Mouse (Mus musculus) kidney, postnatal 0 days (tissue): Measurements from ENCODE around the gene Ubash3a. TPM values are rescaled to one million over a fixed set of nuclear protein-coding genes. Genes with fewer than 3 reads are reported as not detected.
A peak's percentile ranks its signal among the peaks of the same experiment; 100 is the strongest.

Source experiments
- ATAC-seq: fragments of 200-750 bp; cut with Nextera tagmentation; replicated peaks from 2 replicates; pipeline ENCODE4 v1.8.0; 2017; ENCODE audit warnings: low read depth, moderate number of reproducible peaks, moderate TSS enrichment, moderate library complexity; ENCODE audit not compliant: low FRiP score
- DNase-seq: peaks from one replicate; pipeline ENCODE4 v3.0.0-alpha.2; 2016; ENCODE audit warnings: low spot score
- H3K27ac ChIP-seq: fragments of 300-500 bp; sonication (generic); 2 replicates; pipeline ENCODE4 v1.5.1; 2014; ENCODE audit warnings: mild to moderate bottlenecking
- H3K27me3 ChIP-seq: fragments of 300-500 bp; sonication (generic); 2 replicates; pipeline ENCODE4 v1.6.1; 2014; ENCODE audit warnings: low read length, mixed read lengths; ENCODE audit not compliant: insufficient read depth
- H3K36me3 ChIP-seq: fragments of 300-500 bp; sonication (generic); 2 replicates; pipeline ENCODE4 v1.6.1; 2014; ENCODE audit warnings: low read length, mixed read lengths; ENCODE audit not compliant: insufficient read depth
- H3K4me1 ChIP-seq: fragments of 300-500 bp; sonication (generic); replicated peaks from 2 replicates; pipeline ENCODE4 v1.6.1; 2014; ENCODE audit warnings: antibody characterized with exemption, low read length, mixed read lengths; ENCODE audit not compliant: insufficient read depth
- H3K4me2 ChIP-seq: fragments of 300-500 bp; sonication (generic); 2 replicates; pipeline ENCODE4 v1.6.1; 2014; ENCODE audit warnings: mild to moderate bottlenecking, low read length, moderate library complexity, mixed read lengths
- H3K4me3 ChIP-seq: fragments of 300-500 bp; sonication (generic); replicated peaks from 2 replicates; pipeline ENCODE4 v1.5.1; 2014; ENCODE audit warnings: low read depth, low read length
- H3K9ac ChIP-seq: fragments of 300-500 bp; sonication (generic); 2 replicates; pipeline ENCODE4 v1.6.1; 2014; ENCODE audit warnings: low read depth, low read length
- H3K9me3 ChIP-seq: fragments of 300-500 bp; sonication (generic); replicated peaks from 2 replicates; pipeline ENCODE4 v1.6.1; 2016; ENCODE audit warnings: low read length, inconsistent platforms, mixed read lengths
- CTCF ChIP-seq: IDR thresholded peaks from 2 replicates; pipeline ENCODE4 v1.5.1; 2016; ENCODE audit warnings: antibody characterized with exemption, low read depth, mild to moderate bottlenecking, moderate library complexity
- WGBS: fragments of 180-500 bp; shearing (Covaris S2); extraction: QIAGEN DNeasy Blood & Tissue Kit; methylation state at CpG from one replicate; pipeline ENCODE4 v1.1.7; 2014; 5-methylcytosine and 5-hydroxymethylcytosine counted together
- polyA plus RNA-seq: library from polyadenylated mRNA; unstranded; fragments of >200 nt; fragmentation: Nextera tagmentation; extraction: Ambion mirVana; gene quantifications from 2 replicates; pipeline ENCODE4 v1.2.1, GENCODE M21; 2015

Ubash3a gene
- polyA plus RNA-seq, 1 experiment from 2014 or later = 0.14 TPM

GRCm38 (mm10) chr17:31273631-31274030 lies 66.0 kb downstream of the Ubash3a start:
- no peak for ATAC-seq
- Histone ChIP-seq H3K36me3 (no peaks in the 10 kb centered on the region), H3K9ac (no peak overlapping the region), H3K4me1 (0 out of 2 replicates have a peak, but pooled peaks cover 5% of the 10 kb centered on the region), H3K4me2 (no peak overlapping the region), H3K4me3 (no peak overlapping the region), H3K9me3 (no peaks in the 10 kb centered on the region), H3K27ac (no peak overlapping the region), H3K27me3 (no peaks in the 10 kb centered on the region)
- TF ChIP-seq CTCF = no peak
- no peak for DNase-seq
- 93% methylated on average over 8 of the region's 8 CpGs for WGBS

GRCm38 (mm10) chr17:31275181-31275580 lies 67.5 kb downstream of the Ubash3a start:
- Histone ChIP-seq H3K4me3 (no peak overlapping the region), H3K9me3 (no peaks in the 10 kb centered on the region), H3K4me1 (0 out of 2 replicates have a peak, but pooled peaks cover 5% of the 10 kb centered on the region), H3K36me3 (no peaks in the 10 kb centered on the region), H3K27me3 (no peaks in the 10 kb centered on the region), H3K27ac (no peak overlapping the region), H3K9ac (no peak overlapping the region), H3K4me2 (no peak overlapping the region)
- no peak for ATAC-seq
- 69% methylated on average over 6 of the region's 6 CpGs for WGBS
- no peak for TF ChIP-seq CTCF
- DNase-seq = no peak

DNA sequence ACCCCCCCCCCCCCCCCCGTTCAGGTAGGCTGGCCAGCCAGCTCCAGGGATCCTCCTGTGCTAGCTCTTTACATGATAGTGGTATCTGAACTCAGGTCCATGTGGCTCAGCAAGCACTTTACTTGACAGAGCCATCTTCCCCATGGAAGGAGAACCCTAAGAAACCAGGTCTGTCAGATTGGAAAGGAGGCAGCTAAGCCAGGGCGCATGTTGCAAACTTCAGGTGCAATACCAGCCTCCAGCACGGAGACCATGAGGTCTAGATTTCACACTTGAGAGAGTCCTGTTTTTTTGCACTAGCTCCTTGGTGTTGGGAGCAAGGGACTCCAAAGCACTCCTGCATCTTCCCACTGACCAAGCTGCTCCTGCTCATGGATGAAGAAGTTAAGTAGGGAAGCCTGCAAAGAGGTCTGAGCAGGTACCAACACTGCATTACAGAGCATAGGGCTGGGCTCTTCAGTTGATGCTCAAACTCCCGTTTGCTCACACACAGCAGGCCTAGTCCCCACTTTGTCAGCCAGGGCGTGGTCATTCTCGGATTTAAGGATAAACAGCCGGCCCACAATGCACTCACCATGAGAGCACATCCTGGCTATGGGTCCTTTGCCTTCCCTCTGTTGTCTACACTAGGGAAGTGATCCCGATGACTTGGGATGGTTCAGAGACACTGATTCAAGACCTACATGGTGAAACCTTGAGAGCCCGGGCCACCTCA lies 68.7 kb downstream of the Ubash3a start:
- no peaks in the 10 kb centered on the region for H3K27me3 ChIP-seq
- no peak overlapping the region for H3K27ac ChIP-seq
- 0 out of 2 replicates have a peak, but pooled peaks cover 5% of the 10 kb centered on the region for H3K4me1 ChIP-seq
- no peak for TF ChIP-seq CTCF
- WGBS = 23% methylated on average over 9 of the region's 9 CpGs
- peak overlapping the region; percentile 38 for H3K4me3 ChIP-seq
- peak overlapping the region; percentile 71 for H3K4me2 ChIP-seq
- no peak for ATAC-seq
- no peaks in the 10 kb centered on the region for H3K36me3 ChIP-seq
- no peak for DNase-seq
- H3K9me3 ChIP-seq = no peaks in the 10 kb centered on the region
- H3K9ac ChIP-seq = no peak overlapping the region

GRCm38 (mm10) chr17:31276922-31277918 lies 69.5 kb downstream of the Ubash3a start, which contains the start of gene Rsph1:
TSS of gene Rsph1 (minus strand) at chr17:31277383.
- peak within 1 kb of the TSS; percentile 38 for H3K4me3 ChIP-seq
- no peak within 1 kb of the TSS for H3K27ac ChIP-seq
- no peaks in the 10 kb centered on the region for H3K9me3 ChIP-seq
- no peaks in the 10 kb centered on the region for H3K27me3 ChIP-seq
- ATAC-seq = peak; percentile 86
- 0 out of 2 replicates have a peak, but pooled peaks cover 5% of the 10 kb centered on the region for H3K4me1 ChIP-seq
- H3K9ac ChIP-seq = peak within 1 kb of the TSS; percentile 49; the same call in 1 of the 2 replicates
- H3K4me2 ChIP-seq = peak within 1 kb of the TSS; percentile 71
- no peaks in the 10 kb centered on the region for H3K36me3 ChIP-seq
- peak; percentile 95 for DNase-seq
- no peak for TF ChIP-seq CTCF
- 9% methylated on average over 44 of the region's 44 CpGs for WGBS

DNA sequence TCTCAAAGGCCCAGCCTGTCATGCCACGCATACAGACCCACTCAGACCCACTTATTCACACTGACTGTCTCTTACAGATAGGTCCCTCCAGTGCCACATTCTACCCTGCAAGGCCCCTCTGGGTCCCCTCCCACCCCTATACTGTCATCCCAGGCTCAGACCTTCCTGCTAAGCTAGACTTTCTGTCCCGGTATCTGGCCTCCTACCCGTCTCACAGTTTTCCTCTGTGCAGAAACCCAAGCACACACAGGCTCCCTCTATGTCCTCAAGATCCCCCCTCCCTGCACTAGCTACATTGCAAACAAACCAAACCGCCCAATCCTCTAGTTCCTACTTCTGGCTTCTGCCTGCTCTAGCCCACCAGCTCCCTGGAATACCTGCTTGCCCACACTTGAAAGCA lies 70.3 kb downstream of the Ubash3a start:
- H3K9ac ChIP-seq = no peak overlapping the region
- no peak overlapping the region for H3K4me2 ChIP-seq
- DNase-seq (no peak), ATAC-seq (no peak)
- H3K27me3 ChIP-seq = no peaks in the 10 kb centered on the region
- 80% methylated on average over 4 of the region's 4 CpGs for WGBS
- H3K9me3 ChIP-seq = no peaks in the 10 kb centered on the region
- 0 out of 2 replicates have a peak, but pooled peaks cover 5% of the 10 kb centered on the region for H3K4me1 ChIP-seq
- no peaks in the 10 kb centered on the region for H3K36me3 ChIP-seq
- no peak overlapping the region for H3K27ac ChIP-seq
- no peak overlapping the region for H3K4me3 ChIP-seq
- no peak for TF ChIP-seq CTCF

DNA sequence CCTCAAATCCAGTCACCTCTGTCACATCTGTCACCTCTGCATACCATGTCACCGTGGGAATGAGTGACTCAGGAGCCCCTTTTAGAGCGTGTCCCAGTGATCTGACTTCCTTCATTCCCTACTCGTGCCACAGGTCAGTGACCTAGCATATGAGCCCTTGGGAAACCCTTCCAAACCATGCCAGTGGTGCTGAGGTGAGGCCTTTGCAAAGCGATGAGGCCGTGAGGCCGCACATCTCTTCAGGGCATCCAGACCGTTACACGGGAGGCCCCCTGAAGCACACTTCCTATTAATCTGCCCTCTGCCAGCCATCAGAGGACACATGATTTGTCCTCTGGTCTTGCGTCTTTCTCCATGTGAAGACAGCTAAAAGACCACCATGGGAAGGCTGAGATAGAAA lies 71.9 kb downstream of the Ubash3a start:
- ATAC-seq = no peak
- H3K9me3 ChIP-seq = no peaks in the 10 kb centered on the region
- no peak for DNase-seq
- H3K4me1 ChIP-seq = 0 out of 2 replicates have a peak, but pooled peaks cover 5% of the 10 kb centered on the region
- no peak overlapping the region for H3K9ac ChIP-seq
- H3K27ac ChIP-seq = no peak overlapping the region
- TF ChIP-seq CTCF = no peak
- no peak overlapping the region for H3K4me2 ChIP-seq
- H3K27me3 ChIP-seq = no peaks in the 10 kb centered on the region
- H3K36me3 ChIP-seq = no peaks in the 10 kb centered on the region
- H3K4me3 ChIP-seq = no peak overlapping the region
- WGBS = 69% methylated on average over 9 of the region's 9 CpGs
